Mouse (Mus musculus) limb, embryonic 10.5 days (tissue): ENCODE data around the gene Maml2. TPM values are rescaled to one million over a fixed set of nuclear protein-coding genes. Genes with fewer than 3 reads are reported as not detected.
A peak's percentile ranks its signal among the peaks of the same experiment; 100 is the strongest.

ENCODE experiments used
- DNase-seq: peaks from one replicate; pipeline ENCODE4 v3.0.0-alpha.2; 2017; ENCODE audit warnings: low spot score
- H3K27ac ChIP-seq: fragments of 300-500 bp; sonication (generic); 2 replicates; pipeline ENCODE4 v1.5.1; 2016; ENCODE audit warnings: mild to moderate bottlenecking
- H3K27me3 ChIP-seq: fragments of 300-500 bp; sonication (generic); 2 replicates; pipeline ENCODE4 v1.6.1; 2016; ENCODE audit warnings: low read depth, mild to moderate bottlenecking; ENCODE audit not compliant: poor library complexity, severe bottlenecking
- H3K36me3 ChIP-seq: fragments of 300-500 bp; sonication (generic); 2 replicates; pipeline ENCODE4 v1.6.1; 2016; ENCODE audit warnings: mild to moderate bottlenecking, moderate library complexity
- H3K4me1 ChIP-seq: fragments of 300-500 bp; sonication (generic); 2 replicates; pipeline ENCODE4 v1.6.1; 2016
- H3K4me3 ChIP-seq: fragments of 300-500 bp; sonication (generic); 2 replicates; pipeline ENCODE4 v1.5.1; 2016; ENCODE audit warnings: mild to moderate bottlenecking, moderate library complexity
- H3K9me3 ChIP-seq: fragments of 300-500 bp; sonication (generic); replicated peaks from 2 replicates; pipeline ENCODE4 v1.6.1; 2016; ENCODE audit warnings: mild to moderate bottlenecking
- WGBS: fragments of 180-500 bp; shearing (Covaris S2); methylation state at CpG from one replicate; pipeline ENCODE4 v1.1.7; 2016; 5-methylcytosine and 5-hydroxymethylcytosine counted together
- polyA plus RNA-seq: library from polyadenylated mRNA; unstranded; fragments of >200 nt; fragmentation: Nextera tagmentation; extraction: Ambion mirVana; gene quantifications from 2 replicates; pipeline ENCODE4 v1.2.1, GENCODE M21; 2016

Gene Maml2
- 4.5 and 8.0 TPM in 2 replicates for polyA plus RNA-seq

GRCm38 (mm10) chr9:13297668-13298512 lies at the start of gene Maml2:
Maml2 (plus strand) TSS chr9:13297957.
- Histone ChIP-seq H3K27ac (peak within 1 kb of the TSS; percentile 89), H3K4me1 (peaks cover 59% of the 10 kb centered on the region), H3K4me3 (peak within 1 kb of the TSS; percentile 65), H3K27me3 (0 out of 2 replicates have a peak, but pooled peaks cover 4% of the 10 kb centered on the region), H3K9me3 (no peaks in the 10 kb centered on the region), H3K36me3 (no peaks in the 10 kb centered on the region)
- WGBS, result 1% methylated on average over 23 of the region's 23 CpGs
- DNase-seq, result peak; percentile 73

- WGBS, result 92% methylated on average over 4 of the region's 4 CpGs
- H3K36me3 ChIP-seq, result peaks cover 10% of the 10 kb centered on the region; the same call in 1 of the 2 replicates
- no peak overlapping the region for H3K27ac ChIP-seq
- H3K4me1 ChIP-seq, result peaks cover 8% of the 10 kb centered on the region
- no peak overlapping the region for H3K4me3 ChIP-seq
- H3K27me3 ChIP-seq, result no peaks in the 10 kb centered on the region
- no peaks in the 10 kb centered on the region for H3K9me3 ChIP-seq
- no peak for DNase-seq
Measured at GRCm38 (mm10) chr9:13248104-13248503, 49.7 kb upstream of the Maml2 start.

GRCm38 (mm10) chr9:13251251-13251650 lies 46.5 kb upstream of the Maml2 start:
- Histone ChIP-seq H3K4me1 (peaks cover 8% of the 10 kb centered on the region), H3K36me3 (no peaks in the 10 kb centered on the region), H3K27ac (no peak overlapping the region), H3K27me3 (no peaks in the 10 kb centered on the region), H3K4me3 (no peak overlapping the region), H3K9me3 (no peaks in the 10 kb centered on the region)
- no peak for DNase-seq
- 82% methylated on average over 2 of the region's 2 CpGs for WGBS

GRCm38 (mm10) chr9:13256726-13257125 lies 41.0 kb upstream of the Maml2 start:
- Histone ChIP-seq H3K36me3 (no peaks in the 10 kb centered on the region), H3K4me1 (no peaks in the 10 kb centered on the region), H3K4me3 (no peak overlapping the region), H3K27me3 (no peaks in the 10 kb centered on the region), H3K27ac (no peak overlapping the region), H3K9me3 (no peaks in the 10 kb centered on the region)
- no peak for DNase-seq
- WGBS, result 96% methylated on average over 1 of the region's 1 CpGs

GRCm38 (mm10) chr9:13258173-13258572 lies 39.6 kb upstream of the Maml2 start:
- Histone ChIP-seq H3K4me1 (no peaks in the 10 kb centered on the region), H3K36me3 (no peaks in the 10 kb centered on the region), H3K9me3 (no peaks in the 10 kb centered on the region), H3K4me3 (no peak overlapping the region), H3K27me3 (no peaks in the 10 kb centered on the region), H3K27ac (no peak overlapping the region)
- WGBS, result 91% methylated on average over 2 of the region's 2 CpGs
- DNase-seq, result no peak

- Histone ChIP-seq H3K9me3 (no peaks in the 10 kb centered on the region), H3K4me1 (no peaks in the 10 kb centered on the region), H3K27me3 (no peaks in the 10 kb centered on the region), H3K4me3 (no peak overlapping the region), H3K27ac (no peak overlapping the region), H3K36me3 (no peaks in the 10 kb centered on the region)
- 85% methylated on average over 3 of the region's 3 CpGs for WGBS
- no peak for DNase-seq
Measured at GRCm38 (mm10) chr9:13260980-13261379, 36.8 kb upstream of the Maml2 start.

GRCm38 (mm10) chr9:13273219-13273618 lies 24.5 kb upstream of the Maml2 start:
- Histone ChIP-seq H3K4me3 (no peak overlapping the region), H3K27ac (no peak overlapping the region), H3K36me3 (no peaks in the 10 kb centered on the region), H3K4me1 (no peaks in the 10 kb centered on the region), H3K9me3 (no peaks in the 10 kb centered on the region), H3K27me3 (no peaks in the 10 kb centered on the region)
- 89% methylated on average over 1 of the region's 1 CpGs for WGBS
- no peak for DNase-seq

- H3K27me3 ChIP-seq, result no peaks in the 10 kb centered on the region
- no peak overlapping the region for H3K27ac ChIP-seq
- H3K9me3 ChIP-seq, result no peaks in the 10 kb centered on the region
- no peak overlapping the region for H3K4me3 ChIP-seq
- WGBS, result 78% methylated on average over 2 of the region's 2 CpGs
- DNase-seq, result no peak
- no peaks in the 10 kb centered on the region for H3K4me1 ChIP-seq
- H3K36me3 ChIP-seq, result no peaks in the 10 kb centered on the region
Measured at GRCm38 (mm10) chr9:13287482-13287881, 10.3 kb upstream of the Maml2 start.

GRCm38 (mm10) chr9:13296274-13297121 lies 1.3 kb upstream of the Maml2 start:
- H3K4me3 ChIP-seq, result peak overlapping the region; percentile 65
- no peaks in the 10 kb centered on the region for H3K9me3 ChIP-seq
- H3K27ac ChIP-seq, result peak overlapping the region; percentile 89
- peak; percentile 88 for DNase-seq
- WGBS, result under 1% methylated on average over 28 of the region's 28 CpGs
- peaks cover 46% of the 10 kb centered on the region for H3K4me1 ChIP-seq
- H3K36me3 ChIP-seq, result no peaks in the 10 kb centered on the region
- 0 out of 2 replicates have a peak, but pooled peaks cover 4% of the 10 kb centered on the region for H3K27me3 ChIP-seq

- under 1% methylated on average over 12 of the region's 12 CpGs for WGBS
- Histone ChIP-seq H3K4me1 (peaks cover 53% of the 10 kb centered on the region), H3K4me3 (peak overlapping the region; percentile 65), H3K27ac (peak overlapping the region; percentile 89), H3K36me3 (no peaks in the 10 kb centered on the region), H3K9me3 (no peaks in the 10 kb centered on the region), H3K27me3 (0 out of 2 replicates have a peak, but pooled peaks cover 4% of the 10 kb centered on the region)
- DNase-seq, result peak; percentile 38
Measured at GRCm38 (mm10) chr9:13297122-13297667, 562 bp upstream of the Maml2 start.

GRCm38 (mm10) chr9:13298513-13298878 lies 739 bp downstream of the Maml2 start:
- Histone ChIP-seq H3K27ac (peak overlapping the region; percentile 89), H3K4me3 (peak overlapping the region; percentile 65), H3K27me3 (0 out of 2 replicates have a peak, but pooled peaks cover 4% of the 10 kb centered on the region), H3K36me3 (no peaks in the 10 kb centered on the region), H3K9me3 (no peaks in the 10 kb centered on the region), H3K4me1 (peaks cover 59% of the 10 kb centered on the region)
- DNase-seq, result no peak
- WGBS, result 30% methylated on average over 9 of the region's 9 CpGs

- Histone ChIP-seq H3K9me3 (no peaks in the 10 kb centered on the region), H3K36me3 (no peaks in the 10 kb centered on the region), H3K4me1 (peaks cover 64% of the 10 kb centered on the region), H3K27ac (no peak overlapping the region), H3K27me3 (0 out of 2 replicates have a peak, but pooled peaks cover 4% of the 10 kb centered on the region), H3K4me3 (peak overlapping the region; percentile 65; the same call in 1 of the 2 replicates)
- no peak for DNase-seq
- 86% methylated on average over 6 of the region's 6 CpGs for WGBS
Measured at GRCm38 (mm10) chr9:13299190-13299589, 1.4 kb downstream of the Maml2 start.
